Mouse (Mus musculus): ENCODE measurements around the gene Slc6a6. TPM values are rescaled to one million over a fixed set of nuclear protein-coding genes. Genes with fewer than 3 reads are reported as not detected.

Gene Slc6a6
- total and polyA plus RNA-seq, 3 experiments = 54.6 to 90.0 TPM; not detected in 1

- H3K4me1 ChIP-seq (ENCODE audit: control insufficient read depth in 1 of 2, insufficient read depth in 2 of 2, low read length in 2 of 2) = no peaks in the 10 kb centered on the region
- H3K36me3 ChIP-seq (ENCODE audit: control insufficient read depth in 1 of 2, insufficient read depth in 2 of 2, low read length in 2 of 2) = peaks cover 0 to 6% of the 10 kb centered on the region in 2 experiments; a peak in 1 of 4 replicates
- no peaks in the 10 kb centered on the region for H3K9me3 ChIP-seq (replicated peaks; ENCODE audit: insufficient read depth, low read length)
- no peak overlapping the region for H3K9ac ChIP-seq (ENCODE audit: control insufficient read depth, low read depth, low read length, poor library complexity, severe bottlenecking)
- TF ChIP-seq POLR2A (IDR thresholded peaks at IDR 0.05; ENCODE audit: control insufficient read depth in 1 of 2, insufficient read depth in 1 of 2, low read depth in 1 of 2, low read length in 2 of 2, poor library complexity in 1 of 2) (no peak), CHD1 (IDR thresholded peaks at IDR 0.05; ENCODE audit: low read depth, low read length) (no peak), TAL1 (IDR thresholded peaks at IDR 0.05; ENCODE audit: low read length) (no peak), POLR2AphosphoS2 (IDR thresholded peaks at IDR 0.05; ENCODE audit: low read length) (no peak)
- no peaks in the 10 kb centered on the region for H3K27me3 ChIP-seq (ENCODE audit: control insufficient read depth in 1 of 2, insufficient read depth in 2 of 2, low read length in 2 of 2)
- no peaks in the 10 kb centered on the region for H3K79me2 ChIP-seq (ENCODE audit: control insufficient read depth, insufficient read depth, low read length, poor library complexity)
- no peak overlapping the region for H3K4me3 ChIP-seq (ENCODE audit: control insufficient read depth in 1 of 2, insufficient read depth in 1 of 2, low read depth in 2 of 2, low read length in 2 of 2)
- no peak for DNase-seq (ENCODE audit: low read depth, low spot score)
- H3K27ac ChIP-seq (ENCODE audit: control insufficient read depth, low read depth, low read length) = no peak overlapping the region
Observed at GRCm38 (mm10) chr6:91745246-91745645, 61.4 kb downstream of the Slc6a6 start.

DNA sequence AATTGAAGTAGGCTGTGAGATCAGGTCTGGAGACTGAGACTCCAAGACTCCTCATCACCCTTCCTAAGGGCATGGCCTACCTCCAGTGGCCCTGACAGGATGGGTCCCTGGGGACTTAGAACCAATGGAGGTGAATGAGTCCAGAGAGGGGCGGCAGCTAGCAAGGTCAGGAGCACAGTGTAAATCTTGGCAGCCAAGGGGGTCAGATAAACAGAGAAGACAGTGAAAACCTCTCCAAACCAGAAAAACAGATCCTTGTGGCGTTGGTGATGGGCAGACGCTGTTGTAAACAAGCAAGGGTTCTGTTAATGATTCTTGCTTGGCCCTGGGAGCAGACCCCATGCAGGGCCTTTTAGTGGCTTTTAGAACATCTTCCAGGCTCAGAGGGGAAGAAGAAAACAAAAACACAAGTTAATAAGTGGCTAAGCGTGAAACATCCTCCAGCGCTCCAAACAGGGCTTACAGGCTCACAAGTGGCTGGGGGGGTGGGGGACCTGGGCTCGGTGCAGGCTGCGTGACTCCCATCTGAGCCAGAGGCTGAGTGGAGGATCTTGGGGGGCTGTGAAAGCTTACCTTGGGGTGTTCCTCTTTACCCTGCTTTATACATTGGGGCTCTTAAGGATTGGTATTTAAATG lies 62.2 kb downstream of the Slc6a6 start:
- Histone ChIP-seq H3K4me1 (ENCODE audit: control insufficient read depth in 1 of 2, insufficient read depth in 2 of 2, low read length in 2 of 2) (no peaks in the 10 kb centered on the region), H3K9me3 (replicated peaks; ENCODE audit: insufficient read depth, low read length) (no peaks in the 10 kb centered on the region), H3K27me3 (ENCODE audit: control insufficient read depth in 1 of 2, insufficient read depth in 2 of 2, low read length in 2 of 2) (no peaks in the 10 kb centered on the region), H3K27ac (ENCODE audit: control insufficient read depth, low read depth, low read length) (no peak overlapping the region), H3K4me3 (ENCODE audit: control insufficient read depth in 1 of 2, insufficient read depth in 1 of 2, low read depth in 2 of 2, low read length in 2 of 2) (no peak overlapping the region), H3K36me3 (ENCODE audit: control insufficient read depth in 1 of 2, insufficient read depth in 2 of 2, low read length in 2 of 2) (peaks cover 0 to 6% of the 10 kb centered on the region in 2 experiments; a peak in 1 of 4 replicates), H3K79me2 (ENCODE audit: control insufficient read depth, insufficient read depth, low read length, poor library complexity) (no peaks in the 10 kb centered on the region), H3K9ac (ENCODE audit: control insufficient read depth, low read depth, low read length, poor library complexity, severe bottlenecking) (no peak overlapping the region)
- DNase-seq (ENCODE audit: low read depth, low spot score) = no peak
- TF ChIP-seq ZMIZ1 (IDR thresholded peaks at IDR 0.05; ENCODE audit: low read depth, low read length) = no peak
- no peak for TF ChIP-seq RCOR1 (IDR thresholded peaks at IDR 0.05; ENCODE audit: low read depth, low read length)
- no peak for TF ChIP-seq SIN3A (IDR thresholded peaks at IDR 0.05; ENCODE audit: low read length)
- TF ChIP-seq MAX (IDR thresholded peaks at IDR 0.05; ENCODE audit: low read length) = no peak
- TF ChIP-seq NELFE (IDR thresholded peaks at IDR 0.05; ENCODE audit: low read depth, low read length) = no peak
- TF ChIP-seq MYB (IDR thresholded peaks at IDR 0.05; ENCODE audit: low read depth, low read length) = no peak
- TF ChIP-seq MAZ (IDR thresholded peaks at IDR 0.05; ENCODE audit: low read depth, low read length) = no peak
- TF ChIP-seq SMC3 (IDR thresholded peaks at IDR 0.05; ENCODE audit: low read depth, low read length) = no peak
- no peak for TF ChIP-seq CTCF (IDR thresholded peaks at IDR 0.05 in 2 of 3, conservative IDR thresholded peaks at IDR 0.05 in 1 of 3; ENCODE audit: control insufficient read depth in 1 of 3, insufficient read depth in 1 of 3, low read depth in 2 of 3, low read length in 3 of 3, poor library complexity in 1 of 3, severe bottlenecking in 1 of 3)
- no peak for TF ChIP-seq BHLHE40 (IDR thresholded peaks at IDR 0.05; ENCODE audit: borderline replicate concordance, low read depth, low read length)
- TF ChIP-seq CHD1 (IDR thresholded peaks at IDR 0.05; ENCODE audit: low read depth, low read length) = no peak
- no peak for TF ChIP-seq TCF12 (IDR thresholded peaks at IDR 0.05; ENCODE audit: low read depth, low read length)

DNA sequence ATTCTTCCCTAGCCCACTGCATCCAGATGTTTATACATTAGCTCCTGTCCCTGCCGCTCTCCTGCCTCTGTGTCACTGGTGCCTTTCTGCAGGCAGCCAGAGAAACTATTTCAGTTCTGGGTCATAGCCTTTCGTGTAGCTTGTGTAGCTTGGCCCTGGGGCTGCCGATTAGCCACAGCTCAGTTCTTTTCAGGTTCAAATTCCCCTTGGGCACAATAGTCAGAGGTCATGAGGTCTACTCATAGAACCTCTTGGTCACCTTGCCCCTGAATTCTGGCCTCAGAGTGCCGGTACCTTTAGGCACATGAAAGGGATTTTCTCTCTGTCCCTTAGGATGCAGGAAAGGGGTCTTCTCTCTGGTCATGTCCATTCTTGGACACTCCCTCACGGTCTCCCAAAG lies 62.9 kb downstream of the Slc6a6 start:
- Histone ChIP-seq H3K27me3 (ENCODE audit: control insufficient read depth in 1 of 2, insufficient read depth in 2 of 2, low read length in 2 of 2) (no peaks in the 10 kb centered on the region), H3K9ac (ENCODE audit: control insufficient read depth, low read depth, low read length, poor library complexity, severe bottlenecking) (no peak overlapping the region), H3K4me1 (ENCODE audit: control insufficient read depth in 1 of 2, insufficient read depth in 2 of 2, low read length in 2 of 2) (no peaks in the 10 kb centered on the region), H3K9me3 (replicated peaks; ENCODE audit: insufficient read depth, low read length) (no peaks in the 10 kb centered on the region), H3K27ac (ENCODE audit: control insufficient read depth, low read depth, low read length) (no peak overlapping the region), H3K79me2 (ENCODE audit: control insufficient read depth, insufficient read depth, low read length, poor library complexity) (no peaks in the 10 kb centered on the region), H3K4me3 (ENCODE audit: control insufficient read depth in 1 of 2, insufficient read depth in 1 of 2, low read depth in 2 of 2, low read length in 2 of 2) (no peak overlapping the region), H3K36me3 (ENCODE audit: control insufficient read depth in 1 of 2, insufficient read depth in 2 of 2, low read length in 2 of 2) (peaks cover 0 to 6% of the 10 kb centered on the region in 2 experiments; a peak in 1 of 4 replicates)
- no peak for DNase-seq (ENCODE audit: low read depth, low spot score)
- TF ChIP-seq MEF2A (IDR thresholded peaks at IDR 0.05; ENCODE audit: extremely low read depth, insufficient replicate concordance, low read depth, low read length, poor library complexity, severe bottlenecking) = no peak
- TF ChIP-seq POLR2A (IDR thresholded peaks at IDR 0.05; ENCODE audit: control insufficient read depth in 1 of 2, insufficient read depth in 1 of 2, low read depth in 1 of 2, low read length in 2 of 2, poor library complexity in 1 of 2) = no peak
- no peak for TF ChIP-seq USF1 (IDR thresholded peaks at IDR 0.05; ENCODE audit: low read depth, low read length)
- no peak for TF ChIP-seq CHD1 (IDR thresholded peaks at IDR 0.05; ENCODE audit: low read depth, low read length)
- TF ChIP-seq SMC3 (IDR thresholded peaks at IDR 0.05; ENCODE audit: low read depth, low read length) = no peak
- TF ChIP-seq ZNF384 (IDR thresholded peaks at IDR 0.05; ENCODE audit: low read depth, low read length) = no peak
- no peak for TF ChIP-seq MYC (IDR thresholded peaks at IDR 0.05; ENCODE audit: low read depth, low read length)
- no peak for TF ChIP-seq SIN3A (IDR thresholded peaks at IDR 0.05; ENCODE audit: low read length)
- TF ChIP-seq CTCF (IDR thresholded peaks at IDR 0.05 in 2 of 3, conservative IDR thresholded peaks at IDR 0.05 in 1 of 3; ENCODE audit: control insufficient read depth in 1 of 3, insufficient read depth in 1 of 3, low read depth in 2 of 3, low read length in 3 of 3, poor library complexity in 1 of 3, severe bottlenecking in 1 of 3) = no peak
- no peak for TF ChIP-seq TAL1 (IDR thresholded peaks at IDR 0.05; ENCODE audit: low read length)
- TF ChIP-seq UBTF (IDR thresholded peaks at IDR 0.05; ENCODE audit: borderline replicate concordance, insufficient read depth, low read depth, low read length) = no peak
- TF ChIP-seq MAFK (IDR thresholded peaks at IDR 0.05; ENCODE audit: borderline replicate concordance, low read depth, low read length) = no peak
- no peak for TF ChIP-seq KAT2A (conservative IDR thresholded peaks at IDR 0.05; ENCODE audit: low read depth, low read length)
- no peak for TF ChIP-seq RCOR1 (IDR thresholded peaks at IDR 0.05; ENCODE audit: low read depth, low read length)
- no peak for TF ChIP-seq MAZ (IDR thresholded peaks at IDR 0.05; ENCODE audit: low read depth, low read length)
- TF ChIP-seq ELF1 (IDR thresholded peaks at IDR 0.05; ENCODE audit: low read depth, low read length) = no peak
- no peak for TF ChIP-seq ZKSCAN1 (IDR thresholded peaks at IDR 0.05; ENCODE audit: low read depth, low read length)
